Mouse (Mus musculus): Measurements from ENCODE around the gene Agbl4. TPM values are rescaled to one million over a fixed set of nuclear protein-coding genes. Genes with fewer than 3 reads are reported as not detected.

Gene Agbl4
- total and polyA plus RNA-seq, 3 experiments = not detected

GRCm38 (mm10) chr4:111350615-111351525 is 953.4 kb downstream of the Agbl4 start:
- H3K4me2 ChIP-seq (ENCODE audit: insufficient read depth, low read depth, poor library complexity, severe bottlenecking) = peak overlapping the region; percentile 29; the same call in 1 of the 2 replicates
- H3K79me2 ChIP-seq (replicated peaks; ENCODE audit: control insufficient read depth, extremely low read depth, insufficient read depth, poor library complexity, severe bottlenecking) = no peaks in the 10 kb centered on the region
- peaks cover 2% of the 10 kb centered on the region for H3K9me3 ChIP-seq (replicated peaks; ENCODE audit: low read length)
- H3K9ac ChIP-seq (ENCODE audit: insufficient read depth, low read depth) = no peak overlapping the region
- H3K4me1 ChIP-seq (ENCODE audit: control insufficient read depth in 1 of 2, insufficient read depth in 2 of 2) = peaks cover 6 to 17% of the 10 kb centered on the region in 2 experiments; a peak in 3 of 4 replicates
- in situ Hi-C loops (cut with MboI; ENCODE audit: low pct_ligation_motif_present, low pct_unique_long_range_greater_than_20kb, low sequenced_read_pairs) = no loop called here
- dilution Hi-C loops (cut with MboI; ENCODE audit: extremely low pct_ligation_motif_present, extremely low pct_unique_long_range_greater_than_20kb, low sequenced_read_pairs) = no loop called here
- H3K36me3 ChIP-seq (replicated peaks in 1 of 2; ENCODE audit: control insufficient read depth in 1 of 2, insufficient read depth in 1 of 2, low read length in 1 of 2) = no peaks in the 10 kb centered on the region
- no peak overlapping the region for H3K27ac ChIP-seq (ENCODE audit: insufficient read depth, low read depth)
- no peak overlapping the region for H3K4me3 ChIP-seq (replicated peaks in 1 of 3; ENCODE audit: low read depth in 2 of 3, low read length in 2 of 3, poor library complexity in 1 of 3)
- peak; percentile 52 for DNase-seq (ENCODE audit: extremely low read depth)
- no peaks in the 10 kb centered on the region for H3K27me3 ChIP-seq (replicated peaks)
- TF ChIP-seq TBP (conservative IDR thresholded peaks at IDR 0.05; ENCODE audit: low read depth, low read length) (0 out of 2 replicates have a peak, but pooled peaks have one; percentile 54), ZC3H11A (IDR thresholded peaks at IDR 0.05; ENCODE audit: low read depth, low read length) (no peak), CHD2 (IDR thresholded peaks at IDR 0.05; ENCODE audit: low read length) (no peak), MEF2A (IDR thresholded peaks at IDR 0.05; ENCODE audit: borderline replicate concordance, low read depth, low read length) (peak; percentile 83), BHLHE40 (IDR thresholded peaks at IDR 0.05; ENCODE audit: low read depth, low read length) (peak; percentile 82), MYC (IDR thresholded peaks at IDR 0.05; ENCODE audit: low read depth, low read length) (peak; percentile 10; the same call in 1 of the 2 replicates), MAX (IDR thresholded peaks at IDR 0.05; ENCODE audit: low read length) (no peak; the same call in 1 of the 2 replicates), MAZ (IDR thresholded peaks at IDR 0.05; ENCODE audit: low read depth, low read length) (no peak), ELF1 (IDR thresholded peaks at IDR 0.05; ENCODE audit: low read depth, low read length) (peak; percentile 44; the same call in 1 of the 2 replicates)

GRCm38 (mm10) chr4:111356584-111357115 is 959.2 kb downstream of the Agbl4 start:
- Histone ChIP-seq H3K27ac (ENCODE audit: insufficient read depth, low read depth) (no peak overlapping the region), H3K79me2 (replicated peaks; ENCODE audit: control insufficient read depth, extremely low read depth, insufficient read depth, poor library complexity, severe bottlenecking) (no peaks in the 10 kb centered on the region), H3K4me3 (replicated peaks in 1 of 3; ENCODE audit: low read depth in 2 of 3, low read length in 2 of 3, poor library complexity in 1 of 3) (no peak overlapping the region), H3K9ac (ENCODE audit: insufficient read depth, low read depth) (no peak overlapping the region), H3K4me1 (ENCODE audit: control insufficient read depth in 1 of 2, insufficient read depth in 2 of 2) (0 out of 4 replicates have a peak, but pooled peaks cover 0 to 3% of the 10 kb centered on the region in 2 experiments), H3K27me3 (replicated peaks) (no peaks in the 10 kb centered on the region), H3K4me2 (ENCODE audit: insufficient read depth, low read depth, poor library complexity, severe bottlenecking) (no peak overlapping the region), H3K36me3 (replicated peaks in 1 of 2; ENCODE audit: control insufficient read depth in 1 of 2, insufficient read depth in 1 of 2, low read length in 1 of 2) (no peaks in the 10 kb centered on the region), H3K9me3 (replicated peaks; ENCODE audit: low read length) (peaks cover 2% of the 10 kb centered on the region)
- in situ Hi-C loops (cut with MboI; ENCODE audit: low pct_ligation_motif_present, low pct_unique_long_range_greater_than_20kb, low sequenced_read_pairs) (no loop called here), dilution Hi-C loops (cut with MboI; ENCODE audit: extremely low pct_ligation_motif_present, extremely low pct_unique_long_range_greater_than_20kb, low sequenced_read_pairs) (no loop called here)
- TF ChIP-seq CTCF (conservative IDR thresholded peaks at IDR 0.05 in 1 of 2, IDR thresholded peaks at IDR 0.05 in 1 of 2; ENCODE audit: low read depth in 2 of 2, low read length in 2 of 2) = no peak
- no peak for TF ChIP-seq SMC3 (IDR thresholded peaks at IDR 0.05; ENCODE audit: low read depth, low read length)
- no peak for TF ChIP-seq RAD21 (IDR thresholded peaks at IDR 0.05; ENCODE audit: low read depth, low read length)
- TF ChIP-seq UBTF (IDR thresholded peaks at IDR 0.05; ENCODE audit: low read depth, low read length) = no peak
- TF ChIP-seq JUND (conservative IDR thresholded peaks at IDR 0.05; ENCODE audit: low read depth, low read length) = no peak
- DNase-seq (ENCODE audit: extremely low read depth) = no peak
